Mouse (Mus musculus) heart, postnatal 14 days (tissue): ENCODE measurements at regions not wholly inside any gene's neighbourhood (a gene's known extent, or its start where the extent isn't known, plus 50 kb on each side); places are given as distances from the start of the nearest gene placed in this dataset.

Source experiments
- DNase-seq, 2 experiments: peaks; one replicate each; pipeline ENCODE4 v3.0.0; 2021 to 2022
- intact Hi-C: fragments of 180-260 bp; cut with DNase I; formaldehyde crosslinking; loops from one replicate; pipeline ENCODE4 v1.15.1; 2025

GRCm38 (mm10) chr6:135596358-135596757, 234.0 kb downstream of the Emp1 start:
- DNase-seq, result no peak
- intact Hi-C loops, result no loop called here

GRCm38 (mm10) chr6:135610504-135611096, 248.3 kb downstream of the Emp1 start:
- intact Hi-C loops, result no loop called here
- no peak for DNase-seq

- intact Hi-C loops, result no loop called here
- no peak for DNase-seq
Observed at GRCm38 (mm10) chr6:135627928-135628327, 265.6 kb downstream of the Emp1 start.

- no peak for DNase-seq
- intact Hi-C loops, result no loop called here
Observed at GRCm38 (mm10) chr6:135629236-135629635, 266.9 kb downstream of the Emp1 start.

GRCm38 (mm10) chr6:135632671-135633070, 270.3 kb downstream of the Emp1 start:
- intact Hi-C loops, result no loop called here
- no peak for DNase-seq

- intact Hi-C loops, result no loop called here
- DNase-seq, result no peak
Observed at GRCm38 (mm10) chr6:135636648-135637047, 274.3 kb downstream of the Emp1 start.

GRCm38 (mm10) chr6:135642711-135643110, 280.4 kb downstream of the Emp1 start:
- no peak for DNase-seq
- intact Hi-C loops, result no loop called here

GRCm38 (mm10) chr6:135646177-135646576, 283.8 kb downstream of the Emp1 start:
- intact Hi-C loops, result no loop called here
- DNase-seq, result no peak

GRCm38 (mm10) chr6:135653002-135653401, 290.7 kb downstream of the Emp1 start:
- DNase-seq, result no peak
- intact Hi-C loops, result no loop called here

- intact Hi-C loops, result no loop called here
- no peak for DNase-seq
Observed at GRCm38 (mm10) chr6:135662386-135662785, 300.0 kb downstream of the Emp1 start.

GRCm38 (mm10) chr6:135662801-135663537, 300.6 kb downstream of the Emp1 start:
- intact Hi-C loops, result no loop called here
- no peak for DNase-seq
